Mouse (Mus musculus) kidney, adult 2 months (tissue): ENCODE data around the gene St3gal2. TPM values are rescaled to one million over a fixed set of nuclear protein-coding genes. Genes with fewer than 3 reads are reported as not detected.
"Not testable (repeated sequence)": the region's sequence is repeated elsewhere in the genome, so short reads cannot be mapped to it uniquely, and the experiment has no call there.

Source experiments
- DNase-seq: peaks from one replicate; pipeline ENCODE4 v3.0.0; 2021
- H3K27ac ChIP-seq: fragments of 200-500 bp; 2 replicates; pipeline ENCODE4 v1.5.1; 2012; ENCODE audit warnings: low read depth, low read length, control low read depth, inconsistent platforms; ENCODE audit not compliant: insufficient read depth
- H3K27me3 ChIP-seq: fragments of 200-500 bp; replicated peaks from 2 replicates; pipeline ENCODE4 v1.6.1; 2012; ENCODE audit warnings: mild to moderate bottlenecking, moderate library complexity, low read length, inconsistent platforms; ENCODE audit not compliant: control insufficient read depth, insufficient read depth
- H3K36me3 ChIP-seq: fragments of 200-500 bp; 2 replicates; pipeline ENCODE4 v1.6.1; 2012; ENCODE audit warnings: mild to moderate bottlenecking, moderate library complexity, low read length, inconsistent platforms; ENCODE audit not compliant: control insufficient read depth, insufficient read depth
- H3K4me1 ChIP-seq: fragments of 200-500 bp; 2 replicates; pipeline ENCODE4 v1.6.1; 2011; ENCODE audit warnings: low read length; ENCODE audit not compliant: control insufficient read depth, insufficient read depth
- H3K4me3 ChIP-seq: fragments of 200-500 bp; 2 replicates; pipeline ENCODE4 v1.5.1; 2011; ENCODE audit warnings: mild to moderate bottlenecking, low read depth, low read length, control low read depth; ENCODE audit not compliant: insufficient read depth
- CTCF ChIP-seq: fragments of 200-500 bp; conservative IDR thresholded peaks from 2 replicates; pipeline ENCODE4 v1.5.1; 2011; ENCODE audit warnings: low read depth, mild to moderate bottlenecking, control low read depth, low read length, moderate library complexity, mixed read lengths; ENCODE audit not compliant: insufficient read depth, insufficient read length
- POLR2A ChIP-seq: fragments of 200-500 bp; IDR thresholded peaks from one replicate; pipeline ENCODE4 v1.6.1; 2011; ENCODE audit warnings: low read depth, low read length, control low read depth
- WGBS: fragments of 180-500 bp; shearing (Covaris S2); methylation state at CpG from one replicate; pipeline ENCODE4 v1.1.7; 2018; 5-methylcytosine and 5-hydroxymethylcytosine counted together
- polyA plus RNA-seq: library from polyadenylated mRNA; depleted of rRNA; stranded (reverse); fragments of >200 nt; gene quantifications from 2 replicates; pipeline ENCODE4 v1.2.3, GENCODE M21; 2012; rRNA removed

The St3gal2 gene
- polyA plus RNA-seq, 1 experiment: 28.6 TPM

- peaks cover 4% of the 10 kb centered on the region; the same call in 1 of the 2 replicates for H3K4me1 ChIP-seq
- TF ChIP-seq CTCF: no peak
- TF ChIP-seq POLR2A: no peak
- peak overlapping the region; percentile 97 for H3K4me3 ChIP-seq
- WGBS: 30% methylated on average over 16 of the region's 16 CpGs
- H3K36me3 ChIP-seq: no peaks in the 10 kb centered on the region
- DNase-seq: no peak
- no peaks in the 10 kb centered on the region for H3K27me3 ChIP-seq
- no peak overlapping the region for H3K27ac ChIP-seq
These were observed 77.1 kb downstream of the St3gal2 start for GRCm38 (mm10) chr8:110996641-110997430.

GRCm38 (mm10) chr8:110997547-110998531 is 78.1 kb downstream of the St3gal2 start, which contains the start of gene Ddx19a:
Gene Ddx19a (minus strand): TSS chr8:110997800.
- peak within 1 kb of the TSS; percentile 62 for H3K27ac ChIP-seq
- H3K4me1 ChIP-seq: peaks cover 4% of the 10 kb centered on the region; the same call in 1 of the 2 replicates
- H3K27me3 ChIP-seq: no peaks in the 10 kb centered on the region
- no peak for TF ChIP-seq CTCF
- peak; percentile 57 for TF ChIP-seq POLR2A
- H3K36me3 ChIP-seq: no peaks in the 10 kb centered on the region
- WGBS: 3% methylated on average over 58 of the region's 58 CpGs
- peak; percentile 93 for DNase-seq
- H3K4me3 ChIP-seq: peak within 1 kb of the TSS; percentile 97

- WGBS: 82% methylated on average over 9 of the region's 10 CpGs
- not testable (repeated sequence) for H3K27me3 ChIP-seq, DNase-seq, H3K27ac ChIP-seq, H3K36me3 ChIP-seq, H3K4me1 ChIP-seq, H3K4me3 ChIP-seq
These were observed 90.7 kb downstream of the St3gal2 start for GRCm38 (mm10) chr8:111010230-111010991.

Other genes starting within 250 kb of the St3gal2 start
- 23.0 and 25.2 TPM in 2 replicates for gene Mtss1l, start 198.4 kb upstream of the St3gal2 start, polyA plus RNA-seq
- gene Il34, start 114.0 kb upstream of the St3gal2 start, polyA plus RNA-seq: 21.8 and 26.3 TPM in 2 replicates
- 40.1 and 42.9 TPM in 2 replicates for gene Cog4, start 73.3 kb upstream of the St3gal2 start, polyA plus RNA-seq
- gene Sf3b3, start 73.1 kb upstream of the St3gal2 start, polyA plus RNA-seq: 22.6 and 25.9 TPM in 2 replicates
- 17.9 and 21.3 TPM in 2 replicates for gene Fuk, start 17.4 kb upstream of the St3gal2 start, polyA plus RNA-seq
- 21.6 and 24.3 TPM in 2 replicates for gene Ddx19a, start 77.9 kb downstream of the St3gal2 start, polyA plus RNA-seq
- 2.7 and 3.1 TPM in 2 replicates for gene Ddx19b, start 111.8 kb downstream of the St3gal2 start, polyA plus RNA-seq
- 35.9 and 36.3 TPM in 2 replicates for gene Aars, start 113.2 kb downstream of the St3gal2 start, polyA plus RNA-seq
- 1.8 TPM in 1 of 2 replicates, not detected in the other for gene Exosc6, start 136.4 kb downstream of the St3gal2 start, polyA plus RNA-seq
- gene Clec18a, start 172.5 kb downstream of the St3gal2 start, polyA plus RNA-seq: 0.88 and 1.5 TPM in 2 replicates
- gene Pdpr, start 174.7 kb downstream of the St3gal2 start, polyA plus RNA-seq: 21.5 and 26.1 TPM in 2 replicates